Mouse (Mus musculus) spleen, postnatal 36 days (tissue): Measurements from ENCODE around the gene Zhx3.

Experiments
- DNase-seq, 2 experiments: peaks; one replicate each; pipeline ENCODE4 v3.0.0; 2022; ENCODE audit warnings: low spot score in 2 of 2, mixed read lengths in 1 of 2

The Zhx3 gene

GRCm38 (mm10) chr2:160729851-160730796, 142.7 kb downstream of the Zhx3 start:
- peak in 1 of 2 experiments; percentile 37 for DNase-seq

GRCm38 (mm10) chr2:160729436-160729835, 143.4 kb downstream of the Zhx3 start:
- no peak for DNase-seq

DNA sequence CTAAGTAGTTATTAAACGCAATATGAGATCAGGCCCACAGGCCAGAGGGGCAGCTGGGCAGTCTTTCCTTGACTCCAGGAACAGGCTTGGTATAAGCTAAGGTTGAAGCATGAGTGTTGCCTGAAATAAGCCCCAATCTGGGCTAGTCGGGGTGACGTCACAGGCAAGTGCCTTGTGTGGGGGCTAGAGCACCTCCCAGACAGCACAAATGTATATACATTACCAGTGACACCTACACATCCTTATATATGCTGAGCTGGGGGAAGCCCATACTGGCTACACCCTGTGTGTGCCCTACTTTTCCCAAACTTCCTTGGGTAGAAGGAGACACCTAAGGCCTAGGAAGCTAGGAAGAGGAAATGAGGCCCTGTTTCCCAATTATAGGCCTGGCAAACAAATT, 143.8 kb downstream of the Zhx3 start:
- DNase-seq, result no peak

DNA sequence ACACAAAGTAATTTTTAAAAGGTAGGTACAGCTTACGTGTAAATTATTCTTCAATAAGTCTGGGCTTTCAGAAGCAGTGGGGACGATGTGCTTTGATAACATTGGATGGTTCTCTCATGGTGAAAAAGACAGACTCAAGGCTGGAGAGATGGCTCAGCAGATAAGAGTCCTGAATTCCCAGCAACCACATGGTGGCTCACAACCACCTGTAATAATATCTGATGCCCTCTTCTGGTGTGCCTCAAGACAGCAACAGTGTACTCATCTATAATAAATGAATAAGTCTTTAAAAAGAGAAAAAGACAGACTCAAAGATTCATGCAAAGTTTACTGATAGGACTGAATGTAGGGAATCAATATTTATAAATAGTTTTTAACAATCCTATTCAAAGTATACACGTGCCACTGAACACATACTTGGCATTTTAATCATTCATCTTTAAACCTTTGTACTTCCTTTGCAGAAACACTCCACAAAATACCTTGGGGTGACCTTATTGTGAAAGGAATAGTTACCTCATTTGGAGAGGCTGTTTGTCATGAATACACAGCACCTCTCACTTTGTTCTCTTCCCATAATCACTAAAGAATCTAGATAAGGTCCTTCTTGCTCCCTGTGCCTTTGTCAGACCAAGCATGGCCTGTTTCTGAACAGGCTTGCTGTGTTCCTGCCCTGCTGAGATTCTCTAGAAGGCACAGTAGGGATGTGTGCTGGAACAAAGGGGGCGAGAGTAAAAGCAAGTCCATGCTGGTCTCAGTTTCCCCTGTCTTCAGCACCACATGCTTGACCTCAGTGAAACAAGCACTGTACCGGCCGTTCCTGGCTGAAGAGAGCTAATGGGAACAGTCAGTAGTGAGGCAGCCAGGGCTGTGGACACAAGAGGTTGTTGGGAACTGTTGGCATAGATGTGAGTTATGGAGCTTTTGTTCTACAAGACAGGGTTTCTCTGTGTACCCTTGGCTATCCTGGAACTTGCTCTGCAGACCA, 146.6 kb downstream of the Zhx3 start:
- no peak for DNase-seq

DNA sequence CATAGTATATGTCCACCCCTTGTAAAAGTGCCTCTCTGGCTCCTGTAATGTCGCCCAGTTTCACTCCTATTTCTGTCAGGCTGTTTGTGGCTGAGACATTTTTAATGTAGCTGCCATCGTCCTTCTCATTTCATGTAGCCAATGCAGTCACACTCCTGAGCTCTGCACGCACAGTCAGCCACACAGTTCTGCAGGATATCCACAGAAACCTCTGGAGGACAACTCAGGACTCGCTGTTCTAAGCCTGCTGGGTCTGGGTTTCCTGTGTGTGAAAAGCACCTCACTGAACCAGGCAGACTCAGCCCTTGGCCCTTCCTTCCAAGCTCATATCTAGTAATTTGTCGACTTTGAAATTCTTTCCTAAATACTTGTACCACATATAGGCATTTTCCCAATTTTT, 148.3 kb downstream of the Zhx3 start:
- DNase-seq, result no peak

DNA sequence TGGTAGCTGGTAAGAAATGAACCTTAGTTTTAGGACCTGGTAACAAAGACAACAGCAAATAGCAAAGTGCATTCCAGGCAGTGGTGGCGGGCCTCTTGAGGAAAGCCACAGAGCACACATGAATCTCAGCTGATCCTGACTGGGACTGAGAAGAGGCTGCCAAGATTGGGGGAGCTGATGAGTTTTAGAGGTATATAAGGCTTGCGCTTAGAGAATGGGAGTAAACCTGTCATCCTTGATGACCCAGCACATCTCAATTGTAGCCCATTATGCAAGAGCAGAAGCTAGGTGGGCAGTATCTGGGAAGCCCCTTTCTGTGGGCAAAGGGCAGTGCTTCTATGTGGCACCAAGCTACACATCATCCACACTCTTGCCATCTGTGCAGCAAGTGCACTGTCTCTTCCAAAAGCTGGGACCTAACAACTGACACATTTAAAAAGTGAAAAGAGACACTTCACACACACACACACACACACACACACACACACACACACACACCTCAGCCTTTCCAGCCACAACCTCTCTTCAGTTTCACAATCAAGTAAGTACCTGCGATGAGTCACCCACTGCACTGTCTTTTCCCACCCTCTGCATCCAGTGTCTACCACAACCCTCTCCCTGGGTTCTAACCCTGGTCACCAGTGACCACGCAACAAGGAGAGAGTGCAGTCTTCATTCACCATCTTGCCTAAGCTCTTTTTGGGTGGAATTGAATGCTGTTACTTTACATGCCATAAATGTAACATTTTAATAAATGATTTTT, 149.0 kb downstream of the Zhx3 start:
- no peak for DNase-seq

- no peak for DNase-seq
These were observed 150.1 kb downstream of the Zhx3 start for GRCm38 (mm10) chr2:160722714-160723113.

DNA sequence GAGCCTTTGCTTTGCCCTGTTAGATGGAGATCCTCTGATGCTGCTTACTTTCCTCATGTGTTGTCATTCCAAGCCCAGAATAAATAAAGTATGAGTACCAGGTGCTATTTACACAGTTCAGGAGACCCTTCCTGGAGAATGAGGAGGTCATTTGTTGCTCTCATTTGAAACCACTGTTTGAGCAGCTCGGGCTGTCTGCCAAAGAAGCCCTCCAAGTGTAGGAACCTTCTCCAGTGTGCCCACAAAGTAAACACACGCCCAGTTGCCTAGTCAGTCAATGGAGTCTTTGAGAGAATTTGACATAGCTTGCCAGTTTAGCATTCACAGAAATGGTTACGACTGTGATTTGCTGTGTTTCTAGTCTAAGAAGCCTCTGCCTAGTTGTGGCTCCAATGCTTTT, 154.0 kb downstream of the Zhx3 start:
- DNase-seq, result no peak

- peak in 1 of 2 experiments; percentile 31 for DNase-seq
These were observed 155.5 kb downstream of the Zhx3 start for GRCm38 (mm10) chr2:160717269-160717668.

DNA sequence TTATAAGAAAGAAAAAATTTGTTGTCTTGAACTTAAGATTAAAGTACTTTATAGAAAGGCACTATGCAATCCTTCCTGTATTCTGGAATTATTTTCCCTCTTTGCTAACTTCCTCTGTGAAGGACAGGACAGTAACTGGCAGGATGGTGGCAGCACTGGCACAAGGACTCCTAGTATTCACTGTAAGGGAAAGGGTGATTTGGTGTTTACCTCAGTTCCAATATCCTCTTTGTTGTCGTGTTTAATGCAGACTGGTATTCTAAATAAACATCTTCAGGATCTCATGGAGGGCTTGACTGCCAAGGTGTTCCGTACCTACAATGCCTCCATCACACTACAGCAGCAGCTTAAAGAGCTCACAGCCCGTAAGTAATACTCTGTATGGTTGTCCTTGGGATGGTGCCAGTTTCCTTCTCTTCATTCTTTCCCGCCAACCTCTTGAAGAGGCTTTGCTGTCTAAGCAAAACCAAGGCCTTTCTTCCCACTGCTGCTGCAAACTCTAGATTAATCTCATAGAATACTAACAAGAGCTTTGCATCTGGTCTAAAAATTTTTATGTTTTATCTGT, 157.3 kb downstream of the Zhx3 start:
- no peak for DNase-seq

GRCm38 (mm10) chr2:160707673-160708072, 165.1 kb downstream of the Zhx3 start:
- DNase-seq, result no peak

- no peak for DNase-seq
These were observed 170.0 kb downstream of the Zhx3 start for GRCm38 (mm10) chr2:160702824-160703223.

DNA sequence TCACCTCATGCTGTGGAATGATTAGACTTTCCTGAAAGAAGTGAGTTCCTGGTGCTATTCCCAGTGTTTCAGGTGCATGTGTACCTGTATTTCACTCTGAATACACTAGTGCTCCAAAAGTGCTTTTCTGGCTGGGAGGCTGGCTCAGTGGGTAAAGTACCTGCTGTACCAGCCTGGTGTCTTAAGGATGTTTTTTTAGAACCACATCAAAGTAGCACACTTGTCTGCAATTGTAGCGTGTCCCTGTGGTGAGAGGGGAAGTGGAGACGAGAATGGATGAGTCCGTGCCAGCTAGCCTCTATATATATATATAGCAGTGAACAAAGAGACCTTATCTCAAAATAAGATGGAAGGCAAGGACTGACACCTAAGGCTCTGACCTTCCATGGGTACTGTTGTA, 171.2 kb downstream of the Zhx3 start:
- no peak for DNase-seq

GRCm38 (mm10) chr2:160700271-160700670, 172.5 kb downstream of the Zhx3 start:
- peak; percentile 3 to 10 for DNase-seq
